Mouse (Mus musculus) ES-Bruce4 (cell line): Measurements from ENCODE around the gene H2afz. TPM values are rescaled to one million over a fixed set of nuclear protein-coding genes. Genes with fewer than 3 reads are reported as not detected.

Source experiments
- H3K27ac ChIP-seq: 2 replicates; pipeline ENCODE4 v1.5.1; 2012; ENCODE audit warnings: low read length, inconsistent platforms; ENCODE audit not compliant: insufficient read depth
- H3K27me3 ChIP-seq: 2 replicates; pipeline ENCODE4 v1.6.1; 2012; ENCODE audit warnings: mild to moderate bottlenecking, low read length, inconsistent platforms; ENCODE audit not compliant: control insufficient read depth, poor library complexity, insufficient read depth, severe bottlenecking
- H3K36me3 ChIP-seq: 2 replicates; pipeline ENCODE4 v1.6.1; 2012; ENCODE audit warnings: inconsistent platforms, mild to moderate bottlenecking, low read length, moderate library complexity; ENCODE audit not compliant: control insufficient read depth, poor library complexity, insufficient read depth, severe bottlenecking
- H3K4me1 ChIP-seq: one replicate; pipeline ENCODE4 v1.8.1; 2011; ENCODE audit warnings: low read length; ENCODE audit not compliant: control insufficient read depth, insufficient read depth
- H3K4me3 ChIP-seq: 2 replicates; pipeline ENCODE4 v1.5.1; 2011; ENCODE audit warnings: low read depth, mild to moderate bottlenecking, low read length
- H3K9ac ChIP-seq: 2 replicates; pipeline ENCODE4 v1.6.1; 2012; ENCODE audit warnings: low read depth, mild to moderate bottlenecking, inconsistent platforms; ENCODE audit not compliant: poor library complexity, severe bottlenecking
- H3K9me3 ChIP-seq: replicated peaks from 2 replicates; pipeline ENCODE4 v1.6.1; 2012; ENCODE audit warnings: mild to moderate bottlenecking, low read length, inconsistent platforms; ENCODE audit not compliant: control insufficient read depth, poor library complexity, insufficient read depth, severe bottlenecking
- CTCF ChIP-seq: IDR thresholded peaks from one replicate; pipeline ENCODE4 v1.8.1; 2011; ENCODE audit warnings: low read depth, low read length
- EP300 ChIP-seq: IDR thresholded peaks from 2 replicates; pipeline ENCODE4 v1.6.1; 2011; ENCODE audit warnings: low read depth, low read length; ENCODE audit not compliant: insufficient read depth
- POLR2A ChIP-seq: IDR thresholded peaks from one replicate; pipeline ENCODE4 v1.8.1; 2011; ENCODE audit warnings: low read length; ENCODE audit not compliant: insufficient read depth
- polyA plus RNA-seq: library from polyadenylated mRNA; stranded (reverse); fragments of >200 nt; gene quantifications from 2 replicates; pipeline ENCODE4 v1.2.4, GENCODE M21; 2011; ENCODE audit warnings: low read depth; ENCODE audit not compliant: missing spikeins, insufficient read depth, insufficient read length

The H2afz gene
- polyA plus RNA-seq, 1 experiment: 682 TPM

DNA sequence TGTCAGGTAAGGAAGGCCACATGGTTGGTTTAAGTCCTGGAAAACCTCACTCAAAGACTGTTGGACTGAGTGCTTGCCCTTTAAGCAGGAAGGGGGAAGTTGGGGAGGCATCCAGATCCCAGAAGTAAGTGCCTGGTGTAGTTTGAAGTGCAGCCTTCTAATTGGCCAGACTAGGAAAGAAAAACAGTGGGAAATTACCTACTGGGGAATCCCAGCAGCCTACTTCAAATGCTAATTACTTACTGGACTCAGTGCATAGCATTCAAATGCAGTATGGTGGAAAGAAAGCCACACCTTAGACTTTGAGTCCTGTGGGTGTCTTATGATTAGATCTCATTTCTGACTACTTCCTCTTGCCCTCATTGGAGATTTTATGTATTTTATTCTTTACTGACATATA, 31.2 kb upstream of the H2afz start:
- peak overlapping the region; percentile 99 for H3K27ac ChIP-seq
- H3K9me3 ChIP-seq: no peaks in the 10 kb centered on the region; the same call in 1 of the 2 replicates
- H3K36me3 ChIP-seq: no peaks in the 10 kb centered on the region
- peak overlapping the region; percentile 40; the same call in 1 of the 2 replicates for H3K9ac ChIP-seq
- H3K27me3 ChIP-seq: no peaks in the 10 kb centered on the region
- peaks cover 3% of the 10 kb centered on the region for H3K4me1 ChIP-seq
- peak; percentile 14; the same call in 1 of the 2 replicates for TF ChIP-seq EP300
- no peak for TF ChIP-seq POLR2A
- H3K4me3 ChIP-seq: no peak overlapping the region

GRCm38 (mm10) chr3:137833698-137834097, 30.6 kb upstream of the H2afz start:
- Histone ChIP-seq H3K4me3 (no peak overlapping the region), H3K9me3 (no peaks in the 10 kb centered on the region; the same call in 1 of the 2 replicates), H3K4me1 (peaks cover 3% of the 10 kb centered on the region), H3K9ac (0 out of 2 replicates have a peak overlapping the region, but pooled peaks have one; percentile 18), H3K36me3 (no peaks in the 10 kb centered on the region), H3K27ac (peak overlapping the region; percentile 97), H3K27me3 (no peaks in the 10 kb centered on the region)
- TF ChIP-seq EP300: peak; percentile 85
- TF ChIP-seq CTCF: no peak
- TF ChIP-seq POLR2A: no peak

- no peak for TF ChIP-seq CTCF
- no peak for TF ChIP-seq POLR2A
- no peak for TF ChIP-seq EP300
- Histone ChIP-seq H3K27me3 (no peaks in the 10 kb centered on the region), H3K9ac (no peak overlapping the region), H3K4me3 (no peak overlapping the region), H3K27ac (peak overlapping the region; percentile 96), H3K36me3 (no peaks in the 10 kb centered on the region), H3K4me1 (peaks cover 2% of the 10 kb centered on the region), H3K9me3 (no peaks in the 10 kb centered on the region; the same call in 1 of the 2 replicates)
These were observed 27.7 kb upstream of the H2afz start for GRCm38 (mm10) chr3:137836543-137836942.

- H3K9ac ChIP-seq: no peak overlapping the region
- H3K9me3 ChIP-seq: no peaks in the 10 kb centered on the region; the same call in none of the 2 replicates
- no peak for TF ChIP-seq EP300
- TF ChIP-seq POLR2A: no peak
- TF ChIP-seq CTCF: no peak
- peaks cover 2% of the 10 kb centered on the region for H3K4me1 ChIP-seq
- no peak overlapping the region for H3K27ac ChIP-seq
- H3K27me3 ChIP-seq: no peaks in the 10 kb centered on the region
- H3K4me3 ChIP-seq: no peak overlapping the region
- H3K36me3 ChIP-seq: no peaks in the 10 kb centered on the region
These were observed 26.1 kb upstream of the H2afz start for GRCm38 (mm10) chr3:137838160-137838559.

DNA sequence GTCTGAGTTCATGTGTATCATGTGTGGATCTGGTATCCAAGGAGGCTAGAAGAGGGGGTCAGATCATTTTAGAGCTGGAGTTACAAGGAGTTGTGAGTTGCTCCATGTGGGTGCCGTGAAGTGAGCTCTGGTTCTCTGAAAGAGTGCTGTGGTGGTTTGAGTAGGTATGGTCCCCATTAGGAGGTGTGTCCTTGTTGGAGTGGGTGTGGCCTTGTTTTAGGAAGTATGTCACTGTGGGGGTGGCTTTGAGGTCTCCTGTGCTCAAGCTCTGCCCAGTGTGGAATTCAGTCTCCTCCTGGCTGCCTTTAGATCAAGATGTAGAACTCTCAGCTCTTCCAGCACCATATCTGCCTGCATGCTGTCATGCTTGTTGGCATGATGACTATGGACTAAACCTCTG, 21.3 kb upstream of the H2afz start:
- no peak for TF ChIP-seq POLR2A
- no peaks in the 10 kb centered on the region for H3K27me3 ChIP-seq
- H3K4me3 ChIP-seq: no peak overlapping the region
- H3K9ac ChIP-seq: no peak overlapping the region
- peaks cover 3% of the 10 kb centered on the region for H3K4me1 ChIP-seq
- peaks cover 3% of the 10 kb centered on the region for H3K9me3 ChIP-seq
- no peaks in the 10 kb centered on the region for H3K36me3 ChIP-seq
- no peak overlapping the region for H3K27ac ChIP-seq

- Histone ChIP-seq H3K27me3 (no peaks in the 10 kb centered on the region), H3K9ac (no peak overlapping the region), H3K9me3 (peaks cover 3% of the 10 kb centered on the region), H3K36me3 (no peaks in the 10 kb centered on the region), H3K4me1 (peaks cover 3% of the 10 kb centered on the region), H3K27ac (no peak overlapping the region), H3K4me3 (no peak overlapping the region)
- TF ChIP-seq EP300 (no peak), POLR2A (no peak), CTCF (no peak)
These were observed 20.0 kb upstream of the H2afz start for GRCm38 (mm10) chr3:137844263-137844662.
